Mouse (Mus musculus) hindbrain, embryonic 13.5 days (tissue): ENCODE measurements around the gene Lclat1. TPM values are rescaled to one million over a fixed set of nuclear protein-coding genes. Genes with fewer than 3 reads are reported as not detected.

Experiments used
- polyA plus RNA-seq: library from polyadenylated mRNA; unstranded; fragments of >200 nt; fragmentation: Nextera tagmentation; extraction: Ambion mirVana; gene quantifications from 2 replicates; pipeline ENCODE4 v1.2.1, GENCODE M21; 2015

The Lclat1 gene
- polyA plus RNA-seq, 1 experiment from 2014 or later, result 9.1 TPM

Other genes with a start within 250 kb of the Lclat1 start
- 7.0 and 8.5 TPM in 2 replicates for gene Lbh, start 189.7 kb upstream of the Lclat1 start, polyA plus RNA-seq